ENCODE assay signal across 8 mouse cellular contexts in the genomic region with DNA sequence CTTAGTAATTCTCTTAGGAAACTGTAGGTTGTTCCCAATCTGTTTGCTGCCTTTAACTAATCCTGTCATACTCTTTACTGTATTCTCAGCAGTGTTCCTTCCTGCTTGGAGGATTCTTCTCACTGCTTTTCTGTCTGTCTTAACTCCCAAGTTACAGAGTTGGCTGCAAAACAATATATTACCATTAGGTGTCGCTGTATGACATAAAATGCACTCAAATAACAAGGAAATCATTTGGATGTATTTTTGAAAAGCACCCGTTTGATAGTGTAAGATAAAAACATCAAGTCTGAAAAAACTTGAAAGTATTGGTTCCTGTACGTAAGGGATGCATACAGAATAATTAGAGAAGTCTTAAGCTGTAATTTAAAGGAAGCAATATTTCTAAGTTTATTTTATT.
DNase-seq lines count a peak whose midpoint lies in the region; ATAC-seq and TF ChIP-seq lines count a peak whose summit lies in the region.

No protein-coding gene starts in this region.

- no peak overlapping the region for H3K9ac ChIP-seq in heart, adult 2 months (ENCODE audit: low read depth, low read length)
- H3K9ac ChIP-seq in midbrain, embryonic 16.5 days (ENCODE audit: low read depth, low read length) = no peak overlapping the region

- no peaks in the 10 kb centered on the region for H3K9me3 ChIP-seq in midbrain, embryonic 16.5 days (replicated peaks; ENCODE audit: control insufficient read depth, low read length, poor library complexity, severe bottlenecking)

- no peaks in the 10 kb centered on the region for H3K36me3 ChIP-seq in heart, adult 2 months (ENCODE audit: control insufficient read depth, insufficient read depth, low read length)
- H3K36me3 ChIP-seq in midbrain, embryonic 16.5 days (ENCODE audit: control insufficient read depth, insufficient read depth, low read length) = no peaks in the 10 kb centered on the region

- no peak overlapping the region for H3K4me3 ChIP-seq in heart, adult 2 months
- no peak overlapping the region for H3K4me3 ChIP-seq in midbrain, embryonic 16.5 days (ENCODE audit: low read depth, low read length)

- no peaks in the 10 kb centered on the region for H3K79me2 ChIP-seq in heart, adult 2 months (replicated peaks; ENCODE audit: control insufficient read depth, insufficient read depth, low read length)

- no peak for TF ChIP-seq EP300 in heart, adult 2 months (IDR thresholded peaks at IDR 0.05; ENCODE audit: insufficient read depth, low read depth, low read length)

- no peak for TF ChIP-seq POLR2A in heart, adult 2 months (IDR thresholded peaks at IDR 0.05; ENCODE audit: insufficient read depth, low read depth, low read length)

- 9% methylated on average over 3 of the region's 3 CpGs for WGBS in heart, adult 2 months
- 15% methylated on average over 3 of the region's 3 CpGs for WGBS in midbrain, embryonic 16.5 days

- peak; percentile 48; the same call in 1 of the 2 replicates for ATAC-seq in midbrain, embryonic 16.5 days

- no peaks in the 10 kb centered on the region for H3K4me1 ChIP-seq in heart, adult 2 months (ENCODE audit: control insufficient read depth, insufficient read depth, low read length)
- no peaks in the 10 kb centered on the region for H3K4me1 ChIP-seq in midbrain, embryonic 16.5 days (ENCODE audit: control insufficient read depth, insufficient read depth, low read length)

- H3K4me2 ChIP-seq in midbrain, embryonic 16.5 days (ENCODE audit: low read length) = no peak overlapping the region

- H3K27ac ChIP-seq in heart, adult 2 months = no peak overlapping the region
- no peak overlapping the region for H3K27ac ChIP-seq in midbrain, embryonic 16.5 days (ENCODE audit: low read length)

- DNase-seq in heart, adult 2 months = no peak
- no peak for DNase-seq in heart, adult 11 months
- peak; percentile 37 for DNase-seq in ovary, postnatal 14 days (ENCODE audit: low spot score)
- no peak for DNase-seq in ovary, adult 18-20 months (ENCODE audit: low spot score)
- peak; percentile 19 for DNase-seq in fibroblast of lung, adult 2 months (ENCODE audit: low read depth)
- no peak for DNase-seq in thymus, postnatal 14 days
- DNase-seq in urinary bladder, postnatal 14 days (ENCODE audit: low spot score) = no peak

- TF ChIP-seq CTCF in heart, adult 2 months (IDR thresholded peaks at IDR 0.05) = peak; percentile 92

- intact Hi-C loops in heart, adult 2 months (cut with DNase I) = loop anchor here (5.0 kb wide), 4 partner anchors 377 to 1122 kb away; no protein-coding TSS in a partner anchor

- no peaks in the 10 kb centered on the region for H3K27me3 ChIP-seq in heart, adult 2 months (ENCODE audit: control insufficient read depth, insufficient read depth, low read length)
- H3K27me3 ChIP-seq in midbrain, embryonic 16.5 days (ENCODE audit: control insufficient read depth, insufficient read depth, low read depth, low read length) = no peaks in the 10 kb centered on the region

Comparison
In these comparisons a context has a peak if more than half of its experiments do, and no peak if none do; other contexts are left out.
1. DNase-seq: peak in ovary, postnatal 14 days (single experiment) and fibroblast of lung, adult 2 months (single experiment); none in heart, adult 2 months (0 of 2), heart, adult 11 months (single experiment), ovary, adult 18-20 months (single experiment), thymus, postnatal 14 days (single experiment) and urinary bladder, postnatal 14 days (single experiment).